Mouse (Mus musculus) adrenal gland, postnatal 14 days (tissue): ENCODE results near the gene Meis3. TPM values are rescaled to one million over a fixed set of nuclear protein-coding genes. Genes with fewer than 3 reads are reported as not detected.

Experiments
- DNase-seq: peaks from one replicate; pipeline ENCODE4 v3.0.0; 2021; ENCODE audit warnings: mixed read lengths
- long read RNA-seq, 2 experiments: library from polyadenylated mRNA; stranded (forward); transcript quantifications; one replicate each; pipeline ENCODE4 v2.0.0; 2021
- total RNA-seq: library from RNA; stranded (reverse); gene quantifications from 2 replicates; pipeline ENCODE4 v1.2.3, GENCODE M21; 2021

Meis3 gene
- 9.4 and 16.2 TPM in 2 replicates for total RNA-seq
- long read RNA-seq, experiment 1, partial matches to known transcripts = 1 of 19 reads
- long read RNA-seq, experiment 1, other reads (novel, unspliced or antisense) = 10 of 19 reads
- long read RNA-seq, experiment 2, partial matches to known transcripts = 2 of 7 reads
- long read RNA-seq, experiment 2, other reads (novel, unspliced or antisense) = 1 of 7 reads

- peak; percentile 72 for DNase-seq
Measured at GRCm38 (mm10) chr7:16174597-16175541, at the start of gene Meis3. Meis3 (plus strand) TSS chr7:16175090.

- DNase-seq = no peak
Measured at GRCm38 (mm10) chr7:16125829-16126228, 49.1 kb upstream of the Meis3 start.

GRCm38 (mm10) chr7:16128344-16128743 lies 46.5 kb upstream of the Meis3 start:
- no peak for DNase-seq

- DNase-seq = no peak
Measured at GRCm38 (mm10) chr7:16128899-16129298, 46.0 kb upstream of the Meis3 start.

GRCm38 (mm10) chr7:16129421-16129845 lies 45.5 kb upstream of the Meis3 start, which contains the start of gene Slc8a2:
Slc8a2 (plus strand) TSS chr7:16129826.
- DNase-seq = peak; percentile 85

GRCm38 (mm10) chr7:16129846-16130691 lies 44.8 kb upstream of the Meis3 start:
- peak; percentile 47 for DNase-seq

GRCm38 (mm10) chr7:16130956-16131634 lies 43.8 kb upstream of the Meis3 start:
- no peak for DNase-seq

- DNase-seq = no peak
Measured at GRCm38 (mm10) chr7:16132161-16132581, 42.7 kb upstream of the Meis3 start.

GRCm38 (mm10) chr7:16132926-16133325 lies 42.0 kb upstream of the Meis3 start:
- DNase-seq = no peak

GRCm38 (mm10) chr7:16133691-16134090 lies 41.2 kb upstream of the Meis3 start:
- no peak for DNase-seq

- no peak for DNase-seq
Measured at GRCm38 (mm10) chr7:16134951-16135392, 39.9 kb upstream of the Meis3 start.

- DNase-seq = no peak
Measured at GRCm38 (mm10) chr7:16146489-16147410, 28.1 kb upstream of the Meis3 start.

- peak; percentile 86 for DNase-seq
Measured at GRCm38 (mm10) chr7:16147643-16148042, 27.2 kb upstream of the Meis3 start.

GRCm38 (mm10) chr7:16149241-16149640 lies 25.6 kb upstream of the Meis3 start:
- DNase-seq = peak; percentile 19

GRCm38 (mm10) chr7:16150191-16151145 lies 24.4 kb upstream of the Meis3 start:
- no peak for DNase-seq

- peak; percentile 73 for DNase-seq
Measured at GRCm38 (mm10) chr7:16153522-16153921, 21.4 kb upstream of the Meis3 start.

GRCm38 (mm10) chr7:16155132-16155872 lies 19.6 kb upstream of the Meis3 start:
- no peak for DNase-seq

- no peak for DNase-seq
Measured at GRCm38 (mm10) chr7:16156105-16156714, 18.7 kb upstream of the Meis3 start.
